Mouse (Mus musculus): Measurements from ENCODE around the gene Hexim1. TPM values are rescaled to one million over a fixed set of nuclear protein-coding genes. Genes with fewer than 3 reads are reported as not detected.

Hexim1 gene
- total and polyA plus RNA-seq, 2 experiments from 2014 or later, result 3.9 to 20.5 TPM

DNA sequence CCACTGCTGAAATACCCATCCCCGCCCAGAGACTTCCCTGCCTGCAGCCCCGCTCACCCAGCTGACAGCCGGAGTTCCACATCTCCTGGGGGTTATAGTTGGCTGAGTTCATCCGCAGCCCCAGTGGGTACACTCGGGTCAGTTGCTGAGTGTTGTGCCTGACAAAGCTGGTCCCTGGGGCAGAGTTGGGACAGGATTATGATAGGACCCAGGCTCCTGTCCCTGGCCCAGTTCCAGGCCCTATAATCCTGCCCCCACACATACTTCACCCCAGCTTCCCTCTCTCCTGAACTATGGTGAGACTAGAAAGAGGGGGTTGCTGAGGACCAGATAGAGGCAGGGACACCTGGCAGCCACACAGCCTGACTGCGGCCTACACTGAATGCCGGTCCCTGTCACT, 42.4 kb upstream of the Hexim1 start:
- Histone ChIP-seq H3K36me3 (ENCODE audit: insufficient read depth) (peaks cover 11% of the 10 kb centered on the region; the same call in 1 of the 2 replicates), H3K27ac (ENCODE audit: low read depth, low read length) (no peak overlapping the region), H3K4me3 (ENCODE audit: low read depth, low read length) (no peak overlapping the region), H3K4me1 (ENCODE audit: insufficient read depth) (no peaks in the 10 kb centered on the region), H3K4me2 (ENCODE audit: low read depth) (no peak overlapping the region), H3K9ac (no peak overlapping the region), H3K9me3 (ENCODE audit: low read length) (no peaks in the 10 kb centered on the region), H3K27me3 (ENCODE audit: insufficient read depth, low read length) (no peaks in the 10 kb centered on the region)
- no peak for TF ChIP-seq CTCF (IDR thresholded peaks at IDR 0.05; ENCODE audit: low read depth)
- DNase-seq (no peak), ATAC-seq (no peak)
- WGBS, result 85% methylated on average over 7 of the region's 7 CpGs

GRCm38 (mm10) chr11:103074121-103074650, 41.8 kb upstream of the Hexim1 start:
- DNase-seq (no peak), ATAC-seq (no peak)
- Histone ChIP-seq H3K4me3 (ENCODE audit: low read depth, low read length) (no peak overlapping the region), H3K4me1 (ENCODE audit: insufficient read depth) (no peaks in the 10 kb centered on the region), H3K27me3 (ENCODE audit: insufficient read depth, low read length) (no peaks in the 10 kb centered on the region), H3K4me2 (ENCODE audit: low read depth) (no peak overlapping the region), H3K27ac (ENCODE audit: low read depth, low read length) (no peak overlapping the region), H3K9me3 (ENCODE audit: low read length) (no peaks in the 10 kb centered on the region), H3K9ac (no peak overlapping the region), H3K36me3 (ENCODE audit: insufficient read depth) (peaks cover 6% of the 10 kb centered on the region; the same call in 1 of the 2 replicates)
- WGBS, result 59% methylated on average over 10 of the region's 10 CpGs
- TF ChIP-seq CTCF (IDR thresholded peaks at IDR 0.05; ENCODE audit: low read depth), result no peak

- DNase-seq (no peak), ATAC-seq (no peak)
- Histone ChIP-seq H3K4me2 (ENCODE audit: low read depth) (no peak overlapping the region), H3K27me3 (ENCODE audit: insufficient read depth, low read length) (no peaks in the 10 kb centered on the region), H3K9ac (no peak overlapping the region), H3K36me3 (ENCODE audit: insufficient read depth) (peaks cover 2% of the 10 kb centered on the region; the same call in 1 of the 2 replicates), H3K9me3 (ENCODE audit: low read length) (no peaks in the 10 kb centered on the region), H3K27ac (ENCODE audit: low read depth, low read length) (no peak overlapping the region), H3K4me1 (ENCODE audit: insufficient read depth) (no peaks in the 10 kb centered on the region), H3K4me3 (ENCODE audit: low read depth, low read length) (no peak overlapping the region)
- no peak for TF ChIP-seq CTCF (IDR thresholded peaks at IDR 0.05; ENCODE audit: low read depth)
- 26% methylated on average over 10 of the region's 10 CpGs for WGBS
Observed at GRCm38 (mm10) chr11:103074796-103075323, 41.2 kb upstream of the Hexim1 start.

GRCm38 (mm10) chr11:103076010-103076409, 40.0 kb upstream of the Hexim1 start:
- no peaks in the 10 kb centered on the region for H3K9me3 ChIP-seq (ENCODE audit: low read length)
- H3K27me3 ChIP-seq (ENCODE audit: insufficient read depth, low read length), result peaks cover under 1% of the 10 kb centered on the region; the same call in 1 of the 2 replicates
- H3K4me2 ChIP-seq (ENCODE audit: low read depth), result no peak overlapping the region
- H3K4me3 ChIP-seq (ENCODE audit: low read depth, low read length), result no peak overlapping the region
- no peaks in the 10 kb centered on the region for H3K4me1 ChIP-seq (ENCODE audit: insufficient read depth)
- H3K9ac ChIP-seq, result no peak overlapping the region
- no peaks in the 10 kb centered on the region for H3K36me3 ChIP-seq (ENCODE audit: insufficient read depth)
- WGBS, result 90% methylated on average over 7 of the region's 7 CpGs
- H3K27ac ChIP-seq (ENCODE audit: low read depth, low read length), result no peak overlapping the region
- DNase-seq, result no peak
- no peak for TF ChIP-seq CTCF (IDR thresholded peaks at IDR 0.05; ENCODE audit: low read depth)
- ATAC-seq, result no peak

- no peak for DNase-seq
- Histone ChIP-seq H3K9ac (no peak overlapping the region), H3K4me1 (ENCODE audit: insufficient read depth) (no peaks in the 10 kb centered on the region), H3K9me3 (ENCODE audit: low read length) (no peaks in the 10 kb centered on the region), H3K27me3 (ENCODE audit: insufficient read depth, low read length) (peaks cover 6% of the 10 kb centered on the region; the same call in 1 of the 2 replicates), H3K4me3 (ENCODE audit: low read depth, low read length) (no peak overlapping the region), H3K36me3 (ENCODE audit: insufficient read depth) (no peaks in the 10 kb centered on the region), H3K4me2 (ENCODE audit: low read depth) (no peak overlapping the region), H3K27ac (ENCODE audit: low read depth, low read length) (no peak overlapping the region)
- ATAC-seq, result no peak
- TF ChIP-seq CTCF (IDR thresholded peaks at IDR 0.05; ENCODE audit: low read depth), result no peak
- 85% methylated on average over 8 of the region's 8 CpGs for WGBS
Observed at GRCm38 (mm10) chr11:103076581-103076980, 39.5 kb upstream of the Hexim1 start.

DNA sequence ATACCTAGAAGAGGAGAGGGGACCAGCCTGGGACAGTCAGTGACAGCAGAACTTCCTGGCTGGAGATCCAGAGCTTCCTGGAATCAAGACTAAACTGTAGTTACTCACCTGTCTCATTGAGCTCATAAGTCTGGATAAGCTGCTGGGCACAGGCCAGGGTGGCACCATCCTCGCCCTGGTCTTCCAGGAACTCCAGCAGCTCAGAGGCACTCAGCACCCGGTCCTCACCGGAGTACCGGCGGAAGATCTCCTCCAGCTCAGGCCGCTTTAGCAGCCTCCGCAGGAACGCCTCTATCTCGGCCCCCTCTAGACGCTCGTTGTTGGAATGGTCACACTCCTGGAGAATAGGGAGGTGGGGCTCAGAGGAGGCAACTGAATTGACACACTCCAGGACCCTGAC, 37.9 kb upstream of the Hexim1 start:
- Histone ChIP-seq H3K27ac (ENCODE audit: low read depth, low read length) (no peak overlapping the region), H3K4me3 (ENCODE audit: low read depth, low read length) (no peak overlapping the region), H3K4me2 (ENCODE audit: low read depth) (no peak overlapping the region), H3K36me3 (ENCODE audit: insufficient read depth) (no peaks in the 10 kb centered on the region), H3K9ac (no peak overlapping the region), H3K4me1 (ENCODE audit: insufficient read depth) (no peaks in the 10 kb centered on the region), H3K27me3 (ENCODE audit: insufficient read depth, low read length) (peaks cover 7% of the 10 kb centered on the region; the same call in 1 of the 2 replicates), H3K9me3 (ENCODE audit: low read length) (no peaks in the 10 kb centered on the region)
- no peak for ATAC-seq
- no peak for DNase-seq
- no peak for TF ChIP-seq CTCF (IDR thresholded peaks at IDR 0.05; ENCODE audit: low read depth)
- WGBS, result 79% methylated on average over 11 of the region's 11 CpGs

DNA sequence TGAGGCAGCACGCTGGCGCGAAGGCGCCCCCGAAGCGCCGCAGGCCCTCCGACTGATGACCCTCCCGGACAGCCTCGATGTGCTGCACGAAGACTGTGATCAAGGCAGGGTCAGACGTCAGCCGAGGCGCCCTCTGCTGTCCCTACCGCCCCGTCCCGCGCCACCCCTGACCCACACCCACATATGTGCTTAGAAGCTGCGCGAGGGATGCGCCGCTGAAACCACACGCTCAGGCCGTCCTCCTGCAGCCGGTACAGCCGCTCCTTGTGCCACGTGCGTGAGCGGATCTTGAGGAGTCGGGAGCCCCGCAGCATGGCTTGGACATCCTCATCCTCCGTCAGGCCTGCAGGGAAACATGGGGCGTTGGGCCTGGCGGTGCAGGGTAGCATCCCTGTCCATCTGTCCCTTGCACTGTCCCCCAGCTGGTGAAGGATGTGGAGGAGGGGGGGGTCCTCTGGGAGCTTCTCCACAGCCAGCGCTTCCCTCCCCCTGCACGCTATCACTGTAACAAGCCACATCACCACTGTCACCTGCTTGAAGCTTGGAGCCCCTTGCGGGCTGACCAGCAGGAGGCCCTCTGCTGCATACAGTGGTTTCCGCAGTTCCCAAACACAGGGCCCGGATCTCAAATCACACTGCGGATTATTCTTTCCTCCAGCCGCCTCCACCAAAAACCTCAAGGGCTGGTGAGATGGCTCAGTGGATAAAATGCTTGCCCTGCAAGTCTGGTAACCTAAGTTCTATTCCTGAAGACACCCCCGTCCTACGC, 35.5 kb upstream of the Hexim1 start:
- ATAC-seq (peak; percentile 65), DNase-seq (peak; percentile 44)
- Histone ChIP-seq H3K36me3 (ENCODE audit: insufficient read depth) (no peaks in the 10 kb centered on the region), H3K9ac (peak overlapping the region; percentile 31; the same call in 1 of the 2 replicates), H3K9me3 (ENCODE audit: low read length) (no peaks in the 10 kb centered on the region), H3K4me1 (ENCODE audit: insufficient read depth) (no peaks in the 10 kb centered on the region), H3K27ac (ENCODE audit: low read depth, low read length) (no peak overlapping the region), H3K4me2 (ENCODE audit: low read depth) (peak overlapping the region; percentile 49), H3K4me3 (ENCODE audit: low read depth, low read length) (peak overlapping the region; percentile 19), H3K27me3 (ENCODE audit: insufficient read depth, low read length) (peaks cover 7% of the 10 kb centered on the region; the same call in 1 of the 2 replicates)
- 6% methylated on average over 42 of the region's 43 CpGs for WGBS
- TF ChIP-seq CTCF (IDR thresholded peaks at IDR 0.05; ENCODE audit: low read depth), result peak; percentile 43; the same call in 1 of the 2 replicates

Data from forebrain, postnatal 0 days (tissue).